Mouse (Mus musculus) thymus, adult 2 months (tissue): ENCODE results near the gene Snx33. TPM values are rescaled to one million over a fixed set of nuclear protein-coding genes. Genes with fewer than 3 reads are reported as not detected.

Experiments used
- DNase-seq: peaks from one replicate; pipeline ENCODE4 v3.0.0; 2021
- H3K27ac ChIP-seq: fragments of 200-500 bp; 2 replicates; pipeline ENCODE4 v1.5.1; 2012; ENCODE audit warnings: low read length, control low read depth; ENCODE audit not compliant: control insufficient read depth, insufficient read depth
- H3K27me3 ChIP-seq: fragments of 200-500 bp; 2 replicates; pipeline ENCODE4 v1.6.1; 2012; ENCODE audit warnings: mild to moderate bottlenecking, low read length, moderate library complexity, mixed read lengths; ENCODE audit not compliant: control insufficient read depth, insufficient read depth
- H3K36me3 ChIP-seq: fragments of 200-500 bp; 2 replicates; pipeline ENCODE4 v1.6.1; 2012; ENCODE audit warnings: mild to moderate bottlenecking, low read length, moderate library complexity; ENCODE audit not compliant: control insufficient read depth, insufficient read depth
- H3K4me1 ChIP-seq: fragments of 200-500 bp; replicated peaks from 2 replicates; pipeline ENCODE4 v1.6.1; 2012; ENCODE audit warnings: low read length; ENCODE audit not compliant: control insufficient read depth, insufficient read depth
- H3K4me3 ChIP-seq: fragments of 200-500 bp; 2 replicates; pipeline ENCODE4 v1.5.1; 2012; ENCODE audit warnings: mild to moderate bottlenecking, low read length, control low read depth, moderate library complexity; ENCODE audit not compliant: control insufficient read depth, insufficient read depth
- CTCF ChIP-seq: fragments of 200-500 bp; IDR thresholded peaks from 2 replicates; pipeline ENCODE4 v1.5.1; 2012; ENCODE audit warnings: mild to moderate bottlenecking, control low read depth, low read length, moderate library complexity, borderline replicate concordance; ENCODE audit not compliant: control insufficient read depth, poor library complexity, insufficient read depth; ENCODE audit errors: extremely low read depth
- POLR2A ChIP-seq: fragments of 200-500 bp; IDR thresholded peaks from 2 replicates; pipeline ENCODE4 v1.6.1; 2012; ENCODE audit warnings: mild to moderate bottlenecking, low read length, control low read depth, moderate library complexity; ENCODE audit not compliant: control insufficient read depth, poor library complexity, insufficient read depth; ENCODE audit errors: extremely low read depth
- WGBS: fragments of 180-500 bp; shearing (Covaris S2); methylation state at CpG from one replicate; pipeline ENCODE4 v1.1.7; 2018; 5-methylcytosine and 5-hydroxymethylcytosine counted together
- polyA plus RNA-seq: library from polyadenylated mRNA; depleted of rRNA; stranded (reverse); fragments of >200 nt; gene quantifications from 2 replicates; pipeline ENCODE4 v1.2.3, GENCODE M21; 2012

The Snx33 gene
- polyA plus RNA-seq, 1 experiment, result 15.0 TPM

DNA sequence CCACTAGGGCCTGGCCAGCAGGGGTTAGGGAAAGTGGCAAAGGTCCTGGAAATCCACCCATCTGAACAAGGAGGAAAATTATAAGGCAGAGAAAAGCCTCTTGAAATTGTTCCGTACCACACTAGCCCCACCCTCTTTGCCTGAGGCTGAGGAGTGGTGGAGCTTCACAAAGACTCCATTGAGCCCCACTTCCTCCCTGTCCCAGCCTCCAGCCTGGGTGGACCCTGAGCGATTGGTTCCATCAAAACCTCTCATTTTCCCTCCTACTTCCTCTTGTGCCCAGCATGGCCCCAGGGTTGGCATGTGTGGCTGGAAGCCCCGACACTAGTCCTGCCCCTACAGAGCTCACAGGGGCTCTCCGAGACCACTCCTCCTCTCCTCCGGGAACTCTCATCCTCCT lies 50.9 kb downstream of the Snx33 start:
- Histone ChIP-seq H3K27ac (no peak overlapping the region), H3K36me3 (no peaks in the 10 kb centered on the region), H3K27me3 (no peaks in the 10 kb centered on the region), H3K4me1 (no peaks in the 10 kb centered on the region), H3K4me3 (no peak overlapping the region)
- 70% methylated on average over 5 of the region's 5 CpGs for WGBS
- DNase-seq, result no peak
- TF ChIP-seq CTCF (no peak), POLR2A (no peak)

DNA sequence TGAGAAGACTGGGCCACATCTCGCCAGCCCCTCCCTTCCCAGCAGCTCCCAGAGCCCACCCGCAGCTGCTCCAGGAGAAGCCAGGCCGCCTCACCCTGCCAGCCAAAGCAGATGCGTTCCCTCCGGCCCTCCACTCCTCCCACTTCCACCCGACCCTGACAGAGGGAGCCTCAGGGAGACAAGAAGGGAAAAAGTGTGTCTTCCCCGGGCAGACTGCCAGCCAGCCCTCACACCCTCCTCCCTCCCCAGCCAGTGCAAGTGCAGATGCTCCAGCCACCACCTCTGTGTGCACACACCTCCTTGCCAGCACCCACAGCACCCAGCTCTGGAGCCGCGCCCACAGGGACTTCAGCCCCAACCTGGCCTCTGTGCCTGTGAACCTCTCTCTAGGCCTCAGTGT lies 51.4 kb downstream of the Snx33 start:
- Histone ChIP-seq H3K27me3 (no peaks in the 10 kb centered on the region), H3K27ac (no peak overlapping the region), H3K36me3 (no peaks in the 10 kb centered on the region), H3K4me3 (no peak overlapping the region), H3K4me1 (no peaks in the 10 kb centered on the region)
- WGBS, result 83% methylated on average over 9 of the region's 9 CpGs
- TF ChIP-seq CTCF, result no peak
- no peak for TF ChIP-seq POLR2A
- no peak for DNase-seq

GRCm38 (mm10) chr9:56873097-56873496 lies 55.1 kb downstream of the Snx33 start:
- DNase-seq, result no peak
- Histone ChIP-seq H3K4me1 (peaks cover 6% of the 10 kb centered on the region; the same call in 1 of the 2 replicates), H3K27ac (no peak overlapping the region), H3K27me3 (no peaks in the 10 kb centered on the region), H3K36me3 (no peaks in the 10 kb centered on the region), H3K4me3 (no peak overlapping the region)
- TF ChIP-seq CTCF, result no peak
- no peak for TF ChIP-seq POLR2A
- WGBS, result 90% methylated on average over 1 of the region's 1 CpGs

DNA sequence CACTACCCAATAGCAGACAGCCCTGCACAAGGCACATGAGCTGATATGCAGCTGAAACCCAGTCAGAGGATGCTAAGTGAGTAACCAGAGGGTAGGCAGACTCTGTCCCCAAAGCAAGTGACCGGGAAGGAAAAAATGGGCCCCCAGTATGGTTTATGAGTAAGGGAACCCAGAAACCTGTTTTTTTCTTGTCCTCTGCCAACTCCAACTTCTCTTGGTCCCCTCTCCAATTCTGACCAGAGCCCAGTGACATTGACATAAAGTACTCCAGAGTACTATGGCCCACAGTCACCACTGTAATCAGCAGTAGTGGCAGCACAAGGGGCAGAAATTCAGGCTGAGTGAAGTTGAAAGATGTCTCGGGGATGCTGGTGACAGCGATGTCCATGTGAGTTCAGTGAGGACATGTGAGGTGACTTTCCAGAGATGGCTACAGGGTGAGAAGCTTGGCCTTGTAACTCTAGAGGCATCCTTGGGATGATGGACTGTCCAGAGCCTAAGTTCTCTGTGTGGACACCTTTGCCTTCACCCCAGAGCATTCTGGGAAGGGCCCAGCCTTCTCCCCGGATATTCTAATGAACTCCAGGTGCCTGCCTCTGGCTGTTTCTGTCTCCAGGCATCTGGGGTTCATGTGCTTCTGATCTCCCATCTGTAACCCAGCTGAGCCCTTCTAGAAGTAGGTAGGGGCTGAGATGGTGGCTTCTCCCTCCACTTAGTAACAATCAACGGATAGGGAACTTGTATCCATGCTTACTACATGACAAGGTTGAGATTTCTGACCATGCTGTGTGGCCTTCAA lies 55.9 kb downstream of the Snx33 start:
- Histone ChIP-seq H3K36me3 (no peaks in the 10 kb centered on the region), H3K4me1 (peaks cover 6% of the 10 kb centered on the region; the same call in 1 of the 2 replicates), H3K4me3 (no peak overlapping the region), H3K27me3 (no peaks in the 10 kb centered on the region), H3K27ac (no peak overlapping the region)
- WGBS, result 84% methylated on average over 5 of the region's 5 CpGs
- DNase-seq, result no peak
- TF ChIP-seq CTCF (no peak), POLR2A (no peak)

- DNase-seq, result no peak
- H3K36me3 ChIP-seq, result no peaks in the 10 kb centered on the region
- H3K4me1 ChIP-seq, result peaks cover 6% of the 10 kb centered on the region; the same call in 1 of the 2 replicates
- H3K27ac ChIP-seq, result no peak overlapping the region
- TF ChIP-seq POLR2A (no peak), CTCF (no peak)
- no peaks in the 10 kb centered on the region for H3K27me3 ChIP-seq
- no peak overlapping the region for H3K4me3 ChIP-seq
- WGBS, result 36% methylated on average over 5 of the region's 5 CpGs
Observed at GRCm38 (mm10) chr9:56871191-56871590, 57.0 kb downstream of the Snx33 start.

DNA sequence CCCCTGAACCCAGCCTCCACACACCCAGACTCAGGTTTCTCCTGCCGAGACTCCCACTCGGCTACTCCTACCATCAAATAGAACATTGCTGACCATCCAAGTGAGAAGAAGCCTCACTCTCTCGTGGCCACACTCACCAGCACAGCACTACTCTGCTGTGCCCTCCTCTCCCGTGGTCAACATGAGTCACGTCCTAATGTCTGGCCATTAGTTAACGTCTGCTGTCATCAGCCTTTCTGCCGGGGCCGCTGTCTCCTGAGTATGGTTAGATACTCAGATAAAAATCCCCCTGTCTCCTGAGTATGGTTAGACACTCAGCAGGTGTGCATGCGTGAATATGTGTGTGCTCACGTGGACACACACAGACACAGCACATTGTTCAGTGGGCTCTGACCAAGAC lies 57.4 kb downstream of the Snx33 start:
- TF ChIP-seq CTCF (no peak), POLR2A (no peak)
- no peaks in the 10 kb centered on the region for H3K36me3 ChIP-seq
- 48% methylated on average over 10 of the region's 10 CpGs for WGBS
- peaks cover 6% of the 10 kb centered on the region; the same call in 1 of the 2 replicates for H3K4me1 ChIP-seq
- H3K27ac ChIP-seq, result no peak overlapping the region
- DNase-seq, result no peak
- no peaks in the 10 kb centered on the region for H3K27me3 ChIP-seq
- no peak overlapping the region for H3K4me3 ChIP-seq

GRCm38 (mm10) chr9:56869552-56869951 lies 58.6 kb downstream of the Snx33 start:
- H3K4me3 ChIP-seq, result no peak overlapping the region
- no peaks in the 10 kb centered on the region for H3K36me3 ChIP-seq
- TF ChIP-seq CTCF (no peak), POLR2A (no peak)
- no peak overlapping the region for H3K27ac ChIP-seq
- no peaks in the 10 kb centered on the region for H3K27me3 ChIP-seq
- peaks cover 6% of the 10 kb centered on the region; the same call in 1 of the 2 replicates for H3K4me1 ChIP-seq
- WGBS, result 81% methylated on average over 13 of the region's 13 CpGs
- DNase-seq, result no peak
